Mouse (Mus musculus): ENCODE results near the gene Cdr2l.

GRCm38 (mm10) chr11:115430561-115430960, 48.8 kb downstream of the Cdr2l start:
- TF ChIP-seq CTCF (IDR thresholded peaks at IDR 0.05; ENCODE audit: low read depth) (no peak), EP300 (IDR thresholded peaks at IDR 0.05; ENCODE audit: low read depth) (no peak)

All from liver, embryonic 14.5 days (tissue).